Mouse (Mus musculus) Patski (cell line): ENCODE measurements around the gene Kars. TPM values are rescaled to one million over a fixed set of nuclear protein-coding genes. Genes with fewer than 3 reads are reported as not detected.

ENCODE experiments used
- ATAC-seq: fragments of 100-300 bp; one replicate; pipeline ENCODE4 v1.8.0; 2021
- CTCF ChIA-PET: fragments of 350-600 bp; sonication (Branson Sonifier 250); formaldehyde crosslinking; loops from one replicate; lab custom pipeline; 2022; ENCODE audit warnings: inconsistent platforms; lab: Charles Lee
- POLR2A ChIA-PET: fragments of 350-600 bp; sonication (Branson Sonifier 250); formaldehyde crosslinking; loops from one replicate; lab custom pipeline; 2022; ENCODE audit warnings: antibody characterized with exemption, inconsistent platforms; lab: Charles Lee
- DNase-seq: peaks from one replicate; pipeline ENCODE4 v3.0.0-alpha.2; 2011; ENCODE audit warnings: low read depth, low spot score
- H3K27me3 ChIP-seq: fragments of 371-371 bp; one replicate; pipeline ENCODE4 v1.5.1; 2021
- CTCF ChIP-seq: fragments of 100-300 bp; IDR thresholded peaks from one replicate; pipeline ENCODE4 v1.5.1; 2021
- in situ Hi-C: fragments of 300-500 bp; cut with MboI; formaldehyde crosslinking; loops from 3 replicates; pipeline ENCODE4 v1.11.1; 2018; ENCODE audit warnings: low pct_unique_long_range_greater_than_20kb, mixed read lengths
- polyA plus RNA-seq: library from polyadenylated mRNA; unstranded; gene quantifications from one replicate; pipeline ENCODE4 v1.2.3, GENCODE M21; 2021

Kars gene
- polyA plus RNA-seq, 1 experiment from 2014 or later, result 149 TPM

GRCm38 (mm10) chr8:111989911-111990310 lies 21.2 kb downstream of the Kars start:
- peak; percentile 91 for TF ChIP-seq CTCF
- H3K27me3 ChIP-seq, result no peaks in the 10 kb centered on the region
- no peak for DNase-seq
- CTCF ChIA-PET, result interaction anchor here (0.7 to 1.5 kb wide), 5 partner anchors 25 to 108 kb away, joined by 3 to 7 read pairs (median 3); no protein-coding TSS in a partner anchor
- in situ Hi-C loops, result loop anchor here (5.0 kb wide), 1 partner anchor 53 kb away; no protein-coding TSS in a partner anchor
- ATAC-seq, result peak; percentile 63
- POLR2A ChIA-PET, result interaction anchor here (0.8 kb wide), 1 partner anchor 13 kb away, joined by 3 read pairs; no protein-coding TSS in a partner anchor

- in situ Hi-C loops, result loop anchor here (5.0 kb wide), 1 partner anchor 102 kb away; no protein-coding TSS in a partner anchor
- ATAC-seq, result peak; percentile 87
Observed at GRCm38 (mm10) chr8:111984511-111984910, 26.6 kb downstream of the Kars start.

GRCm38 (mm10) chr8:111982116-111982515 lies 29.0 kb downstream of the Kars start:
- CTCF ChIA-PET, result interaction anchor here (1.1 kb wide), 1 partner anchor 9 kb away, joined by 3 read pairs; no protein-coding TSS in a partner anchor
- in situ Hi-C loops, result loop anchor here (5.0 kb wide), 1 partner anchor 100 kb away; no protein-coding TSS in a partner anchor
- DNase-seq (no peak), ATAC-seq (no peak)
- TF ChIP-seq CTCF, result no peak
- H3K27me3 ChIP-seq, result no peaks in the 10 kb centered on the region
- POLR2A ChIA-PET, result no interaction called here

More at GRCm38 (mm10) chr8:111984511-111984910, 26.6 kb downstream of the Kars start:
- no peaks in the 10 kb centered on the region for H3K27me3 ChIP-seq
- ChIA-PET CTCF (interaction anchor here (1.0 to 1.4 kb wide), 2 partner anchors 15 to 30 kb away, joined by 3 to 4 read pairs; no protein-coding TSS in a partner anchor), POLR2A (interaction anchor here (0.5 to 1.3 kb wide), 2 partner anchors 9 to 27 kb away, joined by 3 to 4 read pairs; no protein-coding TSS in a partner anchor)
- peak; percentile 37 for DNase-seq
- TF ChIP-seq CTCF, result no peak

- in situ Hi-C loops, result no loop called here
- DNase-seq, result no peak
- POLR2A ChIA-PET, result no interaction called here
- no peaks in the 10 kb centered on the region for H3K27me3 ChIP-seq
- ATAC-seq, result no peak
- CTCF ChIA-PET, result no interaction called here
- TF ChIP-seq CTCF, result no peak
Observed at GRCm38 (mm10) chr8:111978147-111978546, 33.0 kb downstream of the Kars start.

- in situ Hi-C loops, result no loop called here
- no peak for TF ChIP-seq CTCF
- no peak for DNase-seq
- ChIA-PET POLR2A (no interaction called here), CTCF (interaction anchor here (1.4 kb wide), 1 partner anchor 13 kb away, joined by 3 read pairs; no protein-coding TSS in a partner anchor)
- H3K27me3 ChIP-seq, result no peaks in the 10 kb centered on the region
- ATAC-seq, result no peak
Observed at GRCm38 (mm10) chr8:111976326-111976725, 34.8 kb downstream of the Kars start.

GRCm38 (mm10) chr8:111975706-111976105 lies 35.4 kb downstream of the Kars start:
- no peak for DNase-seq
- H3K27me3 ChIP-seq, result no peaks in the 10 kb centered on the region
- CTCF ChIA-PET, result interaction anchor here (1.4 kb wide), 1 partner anchor 13 kb away, joined by 3 read pairs; no protein-coding TSS in a partner anchor
- ATAC-seq, result no peak
- no peak for TF ChIP-seq CTCF
- POLR2A ChIA-PET, result interaction anchor here (0.7 kb wide), 1 partner anchor 9 kb away, joined by 3 read pairs; no protein-coding TSS in a partner anchor
- in situ Hi-C loops, result no loop called here

- no peak for DNase-seq
- no peak for TF ChIP-seq CTCF
- no peaks in the 10 kb centered on the region for H3K27me3 ChIP-seq
- ChIA-PET CTCF (no interaction called here), POLR2A (no interaction called here)
- ATAC-seq, result no peak
- in situ Hi-C loops, result no loop called here
Observed at GRCm38 (mm10) chr8:111974138-111974537, 37.0 kb downstream of the Kars start.

GRCm38 (mm10) chr8:111968991-111969390 lies 42.1 kb downstream of the Kars start:
- ATAC-seq (no peak), DNase-seq (no peak)
- ChIA-PET CTCF (interaction anchor here (0.9 to 1.6 kb wide), 3 partner anchors 15 to 87 kb away, joined by 3 to 4 read pairs (median 3); no protein-coding TSS in a partner anchor), POLR2A (interaction anchor here (1.2 kb wide), 1 partner anchor 18 kb away, joined by 3 read pairs; no protein-coding TSS in a partner anchor)
- TF ChIP-seq CTCF, result no peak
- H3K27me3 ChIP-seq, result no peaks in the 10 kb centered on the region
- in situ Hi-C loops, result no loop called here

- CTCF ChIA-PET, result interaction anchor here (1.6 kb wide), 1 partner anchor 87 kb away, joined by 4 read pairs; no protein-coding TSS in a partner anchor
- TF ChIP-seq CTCF, result no peak
Observed at GRCm38 (mm10) chr8:111968541-111968940, 42.6 kb downstream of the Kars start.

GRCm38 (mm10) chr8:111967246-111967870 lies 43.8 kb downstream of the Kars start:
- DNase-seq, result no peak
- in situ Hi-C loops, result no loop called here
- no peaks in the 10 kb centered on the region for H3K27me3 ChIP-seq
- CTCF ChIA-PET, result interaction anchor here (1.2 kb wide), 1 partner anchor 32 kb away, joined by 3 read pairs; no protein-coding TSS in a partner anchor
- TF ChIP-seq CTCF, result no peak
- POLR2A ChIA-PET, result interaction anchor here (1.2 kb wide), 1 partner anchor 16 kb away, joined by 3 read pairs; no protein-coding TSS in a partner anchor
- no peak for ATAC-seq

More at GRCm38 (mm10) chr8:111968541-111968940, 42.6 kb downstream of the Kars start:
- POLR2A ChIA-PET, result interaction anchor here (1.2 kb wide), 1 partner anchor 18 kb away, joined by 3 read pairs; no protein-coding TSS in a partner anchor
- H3K27me3 ChIP-seq, result no peaks in the 10 kb centered on the region
- ATAC-seq, result no peak
- DNase-seq, result no peak
- in situ Hi-C loops, result no loop called here
